ENCODE assay signal across 28 mouse cellular contexts in the genomic region with DNA sequence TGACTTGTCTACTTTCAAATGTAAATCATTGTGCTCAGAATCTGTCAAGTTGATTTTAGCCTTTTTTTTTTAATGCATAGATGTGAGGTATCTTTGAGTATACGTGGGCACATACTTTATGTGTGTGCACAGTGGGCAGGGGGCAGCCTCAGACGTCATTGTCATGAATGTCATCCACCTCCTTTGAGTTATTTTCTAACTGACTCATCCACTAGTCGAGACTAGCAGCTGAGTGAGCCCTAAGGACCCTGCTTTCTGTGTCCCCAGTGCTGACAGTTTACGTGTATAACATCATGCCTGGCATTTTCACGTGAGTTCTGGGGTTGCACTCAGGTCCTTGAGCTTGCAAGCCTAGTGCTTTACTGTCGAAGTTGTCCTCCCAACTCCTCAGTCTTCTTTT. TPM values are rescaled to one million over a fixed set of nuclear protein-coding genes. Genes with fewer than 3 reads are reported as not detected.
"Had no signal": no experiment of that assay in that cellular context is flagged by ENCODE, and none has a peak within 500 bp of the region (broad histone marks: within the 10 kb centered on the region; RNA-seq: fewer than 3 reads in every experiment).

No protein-coding gene starts in this region.

- DNase-seq: gastrocnemius, postnatal 10 days; gastrocnemius, postnatal 25 days; heart, adult 2 months; heart, postnatal 14 days; heart, postnatal 36 days; kidney, adult 18-20 months; kidney, adult 8-10 months; kidney, postnatal 25 days; kidney, postnatal 4 days; liver; liver, embryonic 13.5 days; liver, postnatal 0 days had no signal

RNA-seq across cellular contexts. Expression of a gene that starts 35.5 kb away (rescaled TPM):
- total RNA-seq: gastrocnemius, postnatal 10 days; gastrocnemius, postnatal 25 days; gastrocnemius, postnatal 4 days; granulocyte monocyte progenitor cell, adult 5-6 weeks; heart, adult 2 months; heart, postnatal 14 days; heart, postnatal 36 days; layer of hippocampus, adult 2 months; layer of hippocampus, postnatal 25 days had no signal
- polyA plus RNA-seq: heart, adult 2 months; heart, embryonic 11.5 days; heart, embryonic 13.5 days; heart, embryonic 15.5 days; heart, postnatal 0 days; hindbrain, embryonic 10.5 days; hindbrain, embryonic 12.5 days; inflammation-experienced regulatory T-cells, adult 6 months; intestine, embryonic 15.5 days; kidney, embryonic 14.5 days; kidney, embryonic 16.5 days; liver, embryonic 11.5 days; liver, embryonic 13.5 days; liver, embryonic 15.5 days; liver, postnatal 0 days had no signal
